Mouse (Mus musculus) spleen, adult 2 months (tissue): ENCODE data around the gene Zbtb18.

Experiments
- CTCF ChIP-seq: fragments of 200-500 bp; IDR thresholded peaks from 2 replicates; pipeline ENCODE4 v1.5.1; 2011; ENCODE audit warnings: mild to moderate bottlenecking, inconsistent platforms; ENCODE audit not compliant: insufficient read depth, insufficient read length, insufficient replicate concordance; ENCODE audit errors: extremely low read depth
- POLR2A ChIP-seq: fragments of 200-500 bp; IDR thresholded peaks from 2 replicates; pipeline ENCODE4 v1.6.1; 2011; ENCODE audit warnings: low read depth, low read length, inconsistent platforms

DNA sequence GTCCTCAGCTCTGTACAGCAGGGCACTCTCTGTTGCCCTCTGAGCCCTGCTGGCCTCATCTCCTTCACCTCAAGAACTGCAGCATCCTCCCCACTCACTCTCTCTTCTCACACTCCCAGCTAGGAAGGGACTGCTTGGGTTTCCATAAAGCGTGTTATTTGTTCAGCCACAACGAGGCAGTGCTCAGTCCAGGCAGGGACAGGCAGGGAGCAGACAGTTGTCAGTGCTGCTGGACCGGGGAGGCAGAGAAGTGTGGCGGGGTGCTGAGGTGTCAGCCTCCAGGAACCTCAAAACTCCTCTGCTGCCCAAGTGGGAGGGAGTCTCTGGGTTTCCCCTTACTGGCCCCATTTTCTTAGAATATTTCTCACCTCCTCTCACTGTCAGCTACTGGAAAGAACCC is 14.6 kb downstream of the Zbtb18 start:
- TF ChIP-seq CTCF (no peak), POLR2A (no peak)
